ENCODE assay signal across 9 mouse cellular contexts in genomic region chr17:12724767-12725744, GRCm38 (mm10). TPM values are rescaled to one million over a fixed set of nuclear protein-coding genes. Genes with fewer than 3 reads are reported as not detected.
DNase-seq lines count a peak whose midpoint lies in the region; ATAC-seq and TF ChIP-seq lines count a peak whose summit lies in the region.
"Had no signal": no experiment of that assay in that cellular context is flagged by ENCODE, and none has a peak within 500 bp of the region (broad histone marks: within the 10 kb centered on the region; RNA-seq: fewer than 3 reads in every experiment).

No protein-coding gene starts in this region.

- no peak for TF ChIP-seq EP300 in liver, postnatal 0 days (IDR thresholded peaks at IDR 0.05; ENCODE audit: low read depth)

- no peaks in the 10 kb centered on the region for H3K9me3 ChIP-seq in hindbrain, embryonic 13.5 days
- H3K9me3 ChIP-seq in hindbrain, embryonic 11.5 days (ENCODE audit: control insufficient read depth, low read length) = no peaks in the 10 kb centered on the region
- no peaks in the 10 kb centered on the region for H3K9me3 ChIP-seq in liver, postnatal 0 days (ENCODE audit: low read length)

- TF ChIP-seq POLR2A in brain, embryonic 14.5 days (IDR thresholded peaks at IDR 0.05; ENCODE audit: borderline replicate concordance, extremely low read depth, insufficient read depth, insufficient read length, poor library complexity, severe bottlenecking) = no peak
- TF ChIP-seq POLR2A in kidney, adult 2 months (IDR thresholded peaks at IDR 0.05; ENCODE audit: low read depth, low read length) = no peak
- TF ChIP-seq POLR2A in thymus, adult 2 months (IDR thresholded peaks at IDR 0.05; ENCODE audit: control insufficient read depth, extremely low read depth, insufficient read depth, low read length, poor library complexity) = no peak

- ATAC-seq in hindbrain, embryonic 13.5 days (ENCODE audit: low FRiP score) = no peak
- ATAC-seq in hindbrain, embryonic 11.5 days (ENCODE audit: low FRiP score) = no peak
- no peak for ATAC-seq in liver, postnatal 0 days

- peaks cover 52% of the 10 kb centered on the region for H3K36me3 ChIP-seq in hindbrain, embryonic 13.5 days
- H3K36me3 ChIP-seq in hindbrain, embryonic 11.5 days (ENCODE audit: control insufficient read depth, insufficient read depth, low read length) = no peaks in the 10 kb centered on the region
- H3K36me3 ChIP-seq in kidney, adult 2 months (ENCODE audit: control insufficient read depth, insufficient read depth, low read length) = no peaks in the 10 kb centered on the region
- H3K36me3 ChIP-seq in liver, postnatal 0 days (replicated peaks; ENCODE audit: insufficient read depth, low read length) = peaks cover 13% of the 10 kb centered on the region; the same call in 1 of the 2 replicates
- no peaks in the 10 kb centered on the region for H3K36me3 ChIP-seq in thymus, adult 2 months (ENCODE audit: control insufficient read depth, insufficient read depth, low read length)

- peak overlapping the region; percentile 80 for H3K27ac ChIP-seq in hindbrain, embryonic 13.5 days
- no peak overlapping the region for H3K27ac ChIP-seq in hindbrain, embryonic 11.5 days (ENCODE audit: low read depth, low read length)
- peak overlapping the region; percentile 39 for H3K27ac ChIP-seq in kidney, adult 2 months (ENCODE audit: insufficient read depth, low read depth, low read length)
- no peak overlapping the region; the same call in 1 of the 2 replicates for H3K27ac ChIP-seq in liver, postnatal 0 days (ENCODE audit: low read depth)
- H3K27ac ChIP-seq in thymus, adult 2 months (ENCODE audit: control insufficient read depth, insufficient read depth, low read length) = no peak overlapping the region

- no peak for DNase-seq in hindbrain, embryonic 11.5 days (ENCODE audit: low spot score)
- DNase-seq in brain, embryonic 14.5 days (ENCODE audit: low read depth) = peak; percentile 50
- peak; percentile 70 to 77 for DNase-seq in heart, adult 18-20 months
- DNase-seq in kidney, adult 2 months = peak; percentile 63
- no peak for DNase-seq in liver, postnatal 0 days
- DNase-seq in thymus, adult 2 months = no peak
- no peak for DNase-seq in spleen, postnatal 10 days (ENCODE audit: low spot score in 2 of 2)

- WGBS in hindbrain, embryonic 13.5 days = 61% methylated on average over 6 of the region's 6 CpGs
- WGBS in hindbrain, embryonic 11.5 days = 73% methylated on average over 6 of the region's 6 CpGs
- WGBS in kidney, adult 2 months = 37% methylated on average over 6 of the region's 6 CpGs
- 54% methylated on average over 6 of the region's 6 CpGs for WGBS in liver, postnatal 0 days (ENCODE audit: insufficient replicate concordance)
- 78% methylated on average over 6 of the region's 6 CpGs for WGBS in thymus, adult 2 months

- no peaks in the 10 kb centered on the region for H3K27me3 ChIP-seq in hindbrain, embryonic 13.5 days
- no peaks in the 10 kb centered on the region for H3K27me3 ChIP-seq in hindbrain, embryonic 11.5 days (ENCODE audit: control insufficient read depth, insufficient read depth, low read length)
- no peaks in the 10 kb centered on the region for H3K27me3 ChIP-seq in kidney, adult 2 months (replicated peaks; ENCODE audit: control insufficient read depth, insufficient read depth, low read length)
- H3K27me3 ChIP-seq in liver, postnatal 0 days (ENCODE audit: insufficient read depth, low read length) = no peaks in the 10 kb centered on the region
- no peaks in the 10 kb centered on the region for H3K27me3 ChIP-seq in thymus, adult 2 months (ENCODE audit: control insufficient read depth, insufficient read depth, low read length)

- no peak overlapping the region for H3K4me2 ChIP-seq in hindbrain, embryonic 13.5 days
- H3K4me2 ChIP-seq in hindbrain, embryonic 11.5 days (replicated peaks; ENCODE audit: low read depth, low read length) = no peak overlapping the region
- no peak overlapping the region for H3K4me2 ChIP-seq in liver, postnatal 0 days (ENCODE audit: low read depth, low read length)

- no peak overlapping the region for H3K4me3 ChIP-seq in hindbrain, embryonic 13.5 days
- H3K4me3 ChIP-seq in hindbrain, embryonic 11.5 days (ENCODE audit: low read depth, low read length) = no peak overlapping the region
- H3K4me3 ChIP-seq in kidney, adult 2 months (ENCODE audit: insufficient read depth, low read depth, low read length) = no peak overlapping the region
- no peak overlapping the region for H3K4me3 ChIP-seq in liver, postnatal 0 days (ENCODE audit: low read depth, low read length)
- no peak overlapping the region for H3K4me3 ChIP-seq in thymus, adult 2 months (ENCODE audit: control insufficient read depth, insufficient read depth, low read length)

- no peak overlapping the region for H3K9ac ChIP-seq in hindbrain, embryonic 13.5 days
- H3K9ac ChIP-seq in hindbrain, embryonic 11.5 days (ENCODE audit: low read depth, low read length) = no peak overlapping the region
- 0 out of 2 replicates have a peak overlapping the region, but pooled peaks have one; percentile 16 for H3K9ac ChIP-seq in liver, postnatal 0 days (replicated peaks)

- peaks cover 32% of the 10 kb centered on the region for H3K4me1 ChIP-seq in hindbrain, embryonic 13.5 days (replicated peaks)
- no peaks in the 10 kb centered on the region for H3K4me1 ChIP-seq in hindbrain, embryonic 11.5 days (replicated peaks; ENCODE audit: control insufficient read depth, insufficient read depth, low read length)
- H3K4me1 ChIP-seq in kidney, adult 2 months (ENCODE audit: control insufficient read depth, insufficient read depth, low read length) = peaks cover 12% of the 10 kb centered on the region
- H3K4me1 ChIP-seq in liver, postnatal 0 days (ENCODE audit: insufficient read depth) = peaks cover 21% of the 10 kb centered on the region
- H3K4me1 ChIP-seq in thymus, adult 2 months (replicated peaks; ENCODE audit: control insufficient read depth, insufficient read depth, low read length) = no peaks in the 10 kb centered on the region; the same call in 1 of the 2 replicates

- no peak for TF ChIP-seq CTCF in brain, embryonic 14.5 days (IDR thresholded peaks at IDR 0.05; ENCODE audit: borderline replicate concordance, extremely low read depth, insufficient read depth, insufficient read length)
- no peak for TF ChIP-seq CTCF in kidney, adult 2 months (conservative IDR thresholded peaks at IDR 0.05; ENCODE audit: insufficient read depth, insufficient read length, low read depth, low read length)
- no peak for TF ChIP-seq CTCF in liver, postnatal 0 days (IDR thresholded peaks at IDR 0.05; ENCODE audit: low read depth)
- TF ChIP-seq CTCF in thymus, adult 2 months (IDR thresholded peaks at IDR 0.05; ENCODE audit: borderline replicate concordance, control insufficient read depth, extremely low read depth, insufficient read depth, low read length, poor library complexity) = no peak

RNA-seq across cellular contexts. Expression of gene Igf2r, which starts 44.4 kb away (rescaled TPM):
- polyA plus RNA-seq in hindbrain, embryonic 13.5 days (2015; fragmentation: Nextera tagmentation; extraction: Ambion mirVana) = 12.3 and 12.5 TPM in 2 replicates
- 16.9 and 18.7 TPM in 2 replicates for polyA plus RNA-seq in hindbrain, embryonic 11.5 days (2014; fragmentation: Nextera tagmentation; extraction: Ambion mirVana)
- 16.4 and 24.5 TPM in 2 replicates for polyA plus RNA-seq in brain, embryonic 14.5 days (2012; rRNA removed)
- 100 to 1,000 TPM; 111 to 115 TPM for total RNA-seq in heart, adult 18-20 months (2021)
- polyA plus RNA-seq in kidney, adult 2 months (2012; rRNA removed) = 24.8 and 27.0 TPM in 2 replicates
- polyA plus RNA-seq in liver, postnatal 0 days (2015; fragmentation: Nextera tagmentation; extraction: Ambion mirVana) = 4.5 and 6.5 TPM in 2 replicates
- 27.7 and 31.8 TPM in 2 replicates for polyA plus RNA-seq in thymus, adult 2 months (2012; rRNA removed)

RNA-seq across cellular contexts. Expression of gene Slc22a1, which starts 49.4 kb away (rescaled TPM):
- not detected in 2 replicates for polyA plus RNA-seq in hindbrain, embryonic 13.5 days (2015; fragmentation: Nextera tagmentation; extraction: Ambion mirVana)
- not detected in 2 replicates for polyA plus RNA-seq in hindbrain, embryonic 11.5 days (2014; fragmentation: Nextera tagmentation; extraction: Ambion mirVana)
- polyA plus RNA-seq in brain, embryonic 14.5 days (2012; rRNA removed) = not detected in 2 replicates
- total RNA-seq in heart, adult 18-20 months (2021) = 10 to 100 TPM; 12.1 to 17.8 TPM
- 468 and 516 TPM in 2 replicates for polyA plus RNA-seq in kidney, adult 2 months (2012; rRNA removed)
- polyA plus RNA-seq in liver, postnatal 0 days (2015; fragmentation: Nextera tagmentation; extraction: Ambion mirVana) = 6.1 and 11.7 TPM in 2 replicates
- 0.80 and 1.1 TPM in 2 replicates for polyA plus RNA-seq in thymus, adult 2 months (2012; rRNA removed)
- total RNA-seq: layer of hippocampus, adult 8-10 months had no signal

Comparison
In these comparisons a context has a peak if more than half of its experiments do, and no peak if none do; other contexts are left out.
1. H3K27ac ChIP-seq: peak in hindbrain, embryonic 13.5 days (single experiment) and kidney, adult 2 months (single experiment); none in hindbrain, embryonic 11.5 days (single experiment), liver, postnatal 0 days (single experiment) and thymus, adult 2 months (single experiment).
2. DNase-seq: peak in brain, embryonic 14.5 days (single experiment), heart, adult 18-20 months (2 of 2) and kidney, adult 2 months (single experiment); none in hindbrain, embryonic 11.5 days (single experiment), liver, postnatal 0 days (single experiment), thymus, adult 2 months (single experiment) and spleen, postnatal 10 days (0 of 2).
3. RNA of gene Slc22a1, which starts 49.4 kb away (polyA plus RNA-seq): 468 to 516 TPM in kidney, adult 2 months; 6.1 to 11.7 TPM in liver, postnatal 0 days, 0.80 to 1.1 TPM in thymus, adult 2 months, not detected in brain, embryonic 14.5 days, not detected in hindbrain, embryonic 13.5 days and not detected in hindbrain, embryonic 11.5 days; every median in the first group is over 10 times any median in the second.